Mouse (Mus musculus) NIH3T3 (cell line): ENCODE data around the gene Rassf2.
A peak's percentile ranks its signal among the peaks of the same experiment; 100 is the strongest.

Source experiments
- DNase-seq: peaks from one replicate; pipeline ENCODE4 v3.0.0-alpha.2; 2012; ENCODE audit warnings: low read depth

Gene Rassf2

DNA sequence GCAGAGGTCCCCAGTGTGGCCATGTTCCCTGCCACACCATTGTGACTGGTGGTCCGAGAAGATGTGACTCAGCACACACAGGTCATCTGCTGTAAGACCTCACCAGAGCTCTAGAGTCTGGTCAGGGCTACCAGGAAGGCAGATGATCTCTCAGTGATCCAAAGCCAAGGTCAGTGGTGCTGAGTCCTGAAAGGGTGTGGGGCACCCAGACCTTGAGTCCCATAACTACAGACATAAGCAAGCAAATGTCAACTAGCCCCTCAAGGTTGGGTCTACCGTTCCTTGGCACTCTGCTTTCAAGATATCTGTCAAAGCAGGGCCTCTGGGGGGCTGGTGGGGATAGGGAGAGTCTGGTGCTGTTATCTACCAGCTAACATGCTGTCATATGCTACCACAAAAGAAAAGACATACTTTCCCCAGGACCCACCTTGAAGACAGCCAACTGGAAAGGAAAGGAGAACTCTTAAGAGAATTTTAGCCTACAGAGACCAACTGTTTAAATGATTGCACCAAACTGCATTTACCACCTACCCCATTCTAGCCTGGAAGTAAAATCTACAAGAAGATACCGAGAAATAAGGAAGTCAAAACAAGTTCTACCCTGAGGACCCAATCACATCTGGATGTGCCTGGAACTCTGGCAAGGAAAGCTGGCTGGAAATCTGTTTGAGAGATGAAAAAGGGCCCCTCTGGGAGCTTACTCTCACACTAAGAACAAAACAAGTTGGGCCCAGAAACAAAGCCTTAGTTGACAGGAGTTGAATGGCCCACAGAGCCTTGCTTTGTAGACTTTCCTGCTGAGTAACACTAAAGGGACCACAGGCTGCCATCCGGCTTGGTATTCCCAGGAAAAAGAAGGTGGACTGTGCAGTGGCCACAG lies 4.8 kb upstream of the Rassf2 start:
- DNase-seq: no peak

DNA sequence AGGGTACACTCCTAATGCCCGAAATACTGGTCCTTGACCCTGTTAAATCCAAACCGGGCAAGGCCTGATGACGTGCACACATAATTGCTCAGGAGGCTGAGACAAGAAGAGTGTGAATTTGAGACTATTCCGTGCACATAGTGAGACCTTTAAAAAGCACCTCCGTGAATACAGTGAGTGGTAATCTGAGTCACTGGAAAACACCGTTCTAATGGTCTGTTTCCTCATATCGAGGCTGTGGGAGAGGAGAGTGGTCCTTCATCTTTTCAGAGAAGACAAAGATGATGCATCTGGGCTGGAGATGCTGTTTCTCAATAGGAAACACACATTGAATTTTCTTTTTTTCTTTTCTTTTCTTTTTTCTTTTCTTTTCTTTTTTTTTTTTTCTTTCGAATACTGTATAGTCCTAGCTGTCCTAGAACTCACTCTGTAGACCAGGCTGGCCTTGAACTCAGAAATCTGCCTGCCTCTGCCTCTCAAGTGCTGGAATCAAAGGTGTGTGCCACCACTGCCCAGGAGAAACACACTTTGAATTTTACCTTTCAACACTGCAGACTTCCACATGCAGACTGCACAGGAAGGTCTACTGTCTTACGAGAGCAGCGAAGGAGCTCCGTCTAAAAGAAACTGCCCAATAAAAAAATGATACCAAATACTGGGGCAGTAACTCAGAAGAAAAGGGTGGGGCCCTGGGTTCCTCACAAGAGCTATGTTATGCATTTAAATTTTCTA lies 1.5 kb upstream of the Rassf2 start:
- DNase-seq: no peak

DNA sequence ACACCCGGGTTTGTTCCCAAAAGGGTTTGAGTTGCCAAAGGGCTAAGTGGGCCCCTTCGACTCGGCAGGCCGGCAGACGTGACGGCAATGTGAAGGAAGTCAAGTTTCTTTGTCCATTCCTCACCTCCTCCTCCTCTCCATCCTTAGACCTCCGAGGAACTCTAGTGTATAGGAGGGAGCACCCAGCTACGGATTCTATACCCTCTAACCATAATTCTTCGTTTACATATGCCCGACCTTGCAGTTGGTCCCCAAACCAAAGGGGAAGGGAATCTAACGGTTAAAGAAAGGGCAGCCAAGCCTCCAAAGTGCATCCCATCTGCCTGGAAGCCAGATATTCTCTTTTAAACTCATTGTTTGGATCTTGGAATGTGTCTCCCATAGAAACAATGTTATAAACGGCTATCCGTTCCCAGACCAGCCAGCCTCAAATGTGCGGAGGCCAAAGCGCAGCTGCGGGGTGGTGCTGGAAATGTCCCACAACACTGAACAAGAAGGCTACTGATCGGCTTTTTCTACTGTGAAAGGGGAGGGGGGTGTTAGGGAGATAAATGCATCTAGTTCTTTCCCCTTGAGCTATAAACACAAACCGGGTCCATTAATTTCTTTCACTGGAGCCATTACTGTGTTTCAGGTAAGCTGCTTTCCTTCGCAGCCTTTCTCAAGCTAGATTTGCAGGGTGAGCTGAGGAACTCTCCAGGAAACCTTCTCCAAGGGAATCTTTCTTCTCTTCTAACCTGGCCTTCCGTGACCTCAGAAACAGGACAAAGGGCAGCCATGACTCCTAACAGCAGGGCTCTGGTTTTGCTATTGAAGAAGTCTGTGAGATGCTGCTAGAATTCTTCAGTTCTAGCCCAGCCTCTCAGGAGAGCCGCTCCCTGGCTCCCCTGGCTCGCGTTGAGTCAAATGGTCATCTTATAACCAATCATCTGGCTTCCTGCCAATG lies 633 bp upstream of the Rassf2 start:
- DNase-seq: peak; percentile 61

DNA sequence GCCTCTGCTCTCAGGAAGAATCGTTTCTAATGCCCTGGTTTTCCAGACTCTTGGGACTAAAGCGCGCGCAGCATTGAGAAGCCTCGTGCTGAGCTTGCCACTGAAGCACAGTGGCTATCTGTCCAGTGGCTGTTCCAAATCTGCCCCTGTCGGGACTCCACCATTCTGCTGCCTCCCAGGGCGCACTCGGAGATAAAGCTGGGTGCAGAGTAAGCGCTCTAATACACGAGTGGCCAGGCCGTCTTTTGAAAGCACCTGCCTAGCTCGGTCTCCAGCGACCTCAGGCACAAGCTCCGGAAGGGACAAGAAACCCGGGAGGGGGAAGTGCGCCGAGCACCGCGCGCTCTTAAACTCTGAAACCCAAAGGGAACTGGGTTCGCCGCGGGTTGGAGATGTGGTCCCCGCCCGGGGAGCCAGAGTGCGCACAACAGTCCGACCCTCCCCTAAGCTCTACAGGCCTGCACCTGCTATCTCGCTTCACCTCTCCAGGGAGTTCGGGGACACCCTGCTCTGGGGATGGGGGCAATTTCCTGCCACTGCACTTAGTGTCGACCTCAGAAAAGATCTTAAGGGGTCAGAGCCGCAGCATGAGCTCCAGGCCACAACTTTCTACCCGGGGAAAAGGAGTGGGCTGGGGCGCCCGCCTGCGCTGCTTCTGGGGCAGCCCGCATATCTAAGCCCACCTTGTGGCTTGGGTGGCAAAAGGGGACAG lies 1.0 kb downstream of the Rassf2 start:
- DNase-seq: peak; percentile 38

DNA sequence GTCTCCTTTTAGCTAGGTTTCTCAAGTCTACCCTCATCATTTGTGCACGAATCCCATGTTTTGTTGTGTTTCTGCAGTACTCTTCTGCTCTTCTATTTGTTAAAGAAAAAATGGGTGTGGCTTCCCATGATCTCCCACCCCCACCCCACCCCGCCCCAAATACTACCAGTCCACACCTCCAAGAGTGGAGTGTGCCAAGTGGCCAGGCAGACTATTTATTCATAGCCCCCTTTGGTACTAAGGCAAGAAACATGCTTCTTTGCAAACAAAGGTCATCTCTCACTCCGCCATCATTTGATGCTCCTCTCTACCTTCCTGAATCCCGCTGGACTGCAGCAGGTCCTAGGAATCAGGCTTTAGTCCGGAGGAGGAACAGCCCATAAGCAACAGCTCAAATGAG lies 2.0 kb downstream of the Rassf2 start:
- DNase-seq: peak; percentile 52

DNA sequence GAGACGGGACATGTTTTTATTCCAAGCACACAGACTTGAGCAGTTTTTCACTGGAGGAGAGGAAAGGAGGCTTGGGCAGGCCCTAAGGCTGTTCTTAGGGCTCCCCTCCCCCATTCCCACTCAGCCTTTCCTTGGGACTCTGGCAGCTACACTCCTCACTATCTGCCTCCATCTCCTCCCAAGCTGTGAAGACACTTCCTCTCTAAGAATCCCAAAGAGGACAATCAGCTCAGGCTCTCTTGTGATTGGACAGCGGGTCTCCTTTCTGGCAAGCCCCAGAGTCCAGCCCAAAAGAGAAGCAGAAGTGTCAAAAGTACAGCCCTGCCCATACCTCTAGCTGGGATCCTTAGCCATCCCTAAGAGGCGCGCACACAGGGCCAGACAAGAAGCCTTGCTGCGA lies 2.7 kb downstream of the Rassf2 start:
- DNase-seq: peak; percentile 55

DNA sequence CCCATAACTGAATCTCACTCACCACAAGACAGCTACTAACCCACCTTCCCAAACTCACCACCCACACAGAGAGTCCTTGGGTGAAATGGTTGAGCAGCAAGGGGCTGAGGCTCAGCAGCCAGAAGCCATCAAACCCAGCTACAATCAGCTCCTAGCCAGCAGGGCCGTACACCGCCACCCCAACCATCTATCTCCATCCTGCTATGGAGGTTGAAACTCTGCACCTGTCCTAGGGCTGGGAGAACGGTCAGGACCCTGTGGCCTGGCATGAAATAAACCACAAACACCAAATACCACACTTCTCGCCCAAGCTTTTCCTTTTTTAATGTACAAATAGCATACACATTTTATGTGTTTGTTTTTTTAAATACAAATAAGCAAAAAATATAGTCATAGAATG lies 6.0 kb downstream of the Rassf2 start:
- DNase-seq: no peak

DNA sequence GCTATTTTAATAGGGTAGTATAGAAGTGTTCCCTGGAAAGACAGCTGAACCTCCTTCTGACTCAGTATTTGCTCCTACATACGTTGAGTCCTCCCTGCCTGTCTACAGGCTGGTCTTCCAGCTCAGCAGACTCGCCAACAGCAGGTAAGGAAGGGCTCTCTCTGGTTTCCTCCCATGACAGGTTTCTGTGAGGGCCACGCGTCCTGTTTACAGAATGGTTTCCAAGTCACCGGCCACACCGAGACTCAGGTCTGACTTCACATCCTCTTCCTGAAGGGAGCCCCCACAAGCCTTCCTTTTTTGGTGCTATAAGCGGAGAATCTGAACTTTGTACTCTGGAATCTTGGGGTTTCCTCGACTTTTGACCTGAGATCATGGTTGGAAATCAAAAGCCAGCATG lies 7.4 kb downstream of the Rassf2 start:
- DNase-seq: no peak

DNA sequence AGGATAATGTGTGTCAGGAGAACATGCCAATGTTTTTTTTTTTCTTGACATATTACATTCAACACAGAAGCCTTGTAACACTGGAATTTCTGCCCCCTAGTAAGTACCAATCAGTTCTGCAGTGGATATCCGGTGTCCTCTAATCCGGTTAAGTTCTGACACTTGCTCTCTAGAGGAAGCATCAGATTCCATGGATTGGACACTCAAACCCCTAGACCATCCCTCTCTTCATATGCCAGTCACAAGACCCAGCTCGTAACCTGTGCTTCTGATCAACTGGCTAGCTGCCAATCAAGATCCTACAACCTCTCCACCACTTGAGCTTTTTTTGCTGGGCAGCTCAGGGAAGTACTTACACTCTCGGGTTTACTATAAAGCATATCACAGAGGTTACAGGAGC lies 8.4 kb downstream of the Rassf2 start:
- no peak for DNase-seq

DNA sequence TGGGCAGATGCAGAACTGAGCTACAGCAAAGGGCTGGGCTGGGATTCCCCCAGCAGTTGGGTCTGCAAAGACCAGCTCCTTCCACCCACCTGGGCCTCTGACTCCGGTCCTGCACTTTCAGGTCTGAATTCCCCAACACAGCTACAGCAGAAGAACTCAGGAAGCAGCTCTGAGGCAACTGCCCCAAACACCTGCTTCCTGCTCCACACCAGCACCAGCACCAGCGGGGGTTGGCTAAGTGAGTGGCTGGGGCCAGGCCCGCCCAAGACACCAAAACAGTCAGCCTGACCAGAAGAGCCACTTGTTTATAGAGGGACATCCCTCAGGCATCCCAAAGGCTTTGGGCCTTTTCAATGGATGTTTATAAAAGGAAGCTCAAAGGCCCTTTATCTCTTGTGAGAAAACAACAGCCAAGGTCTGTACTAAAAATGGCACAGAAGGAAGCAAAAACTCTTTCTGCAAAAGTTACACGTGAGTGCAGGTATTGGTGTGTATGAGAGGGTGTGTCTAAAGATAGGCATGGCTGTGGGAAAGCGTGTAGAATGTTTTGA lies 9.0 kb downstream of the Rassf2 start:
- DNase-seq: no peak

DNA sequence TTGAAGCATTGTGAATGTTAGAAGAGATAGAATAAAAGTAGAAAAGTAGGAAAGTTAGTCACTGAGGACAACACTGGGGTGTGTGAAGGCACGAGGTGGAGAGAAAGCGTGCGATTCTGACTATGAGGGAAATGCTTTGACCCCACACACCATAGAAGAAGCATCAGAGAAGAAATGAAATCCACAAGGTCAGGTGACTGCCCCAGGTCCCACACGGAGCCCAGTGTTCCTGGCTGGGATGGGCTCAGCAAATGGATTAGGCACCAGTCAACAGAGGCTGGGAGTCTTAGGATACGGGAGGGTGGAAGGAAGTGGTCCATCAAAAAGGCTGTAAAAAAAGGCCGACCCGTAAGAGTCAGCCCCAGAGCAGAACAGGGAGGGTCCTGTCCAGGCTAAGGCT lies 9.6 kb downstream of the Rassf2 start:
- no peak for DNase-seq

DNA sequence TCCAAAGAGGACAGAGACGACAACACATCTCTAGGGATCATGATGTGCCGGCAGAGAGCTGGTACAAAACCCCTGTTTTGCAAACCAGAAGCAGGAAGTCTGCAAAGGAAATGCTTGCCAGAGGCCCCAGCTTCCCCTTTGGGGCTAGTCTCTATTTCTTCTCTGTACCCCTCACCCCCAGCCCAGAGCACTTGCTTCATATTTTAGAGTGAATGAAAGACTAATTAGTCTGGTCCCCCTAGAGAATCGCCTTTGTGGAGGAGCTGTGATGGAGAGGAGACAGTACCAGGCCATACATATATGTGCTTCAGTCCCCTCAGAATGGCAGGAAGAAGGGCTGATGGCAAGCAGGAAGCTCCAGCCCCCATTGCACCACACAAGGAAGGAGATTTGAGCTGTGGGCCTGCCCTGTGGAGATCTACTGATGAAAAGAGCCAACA lies 10.7 kb downstream of the Rassf2 start:
- no peak for DNase-seq

DNA sequence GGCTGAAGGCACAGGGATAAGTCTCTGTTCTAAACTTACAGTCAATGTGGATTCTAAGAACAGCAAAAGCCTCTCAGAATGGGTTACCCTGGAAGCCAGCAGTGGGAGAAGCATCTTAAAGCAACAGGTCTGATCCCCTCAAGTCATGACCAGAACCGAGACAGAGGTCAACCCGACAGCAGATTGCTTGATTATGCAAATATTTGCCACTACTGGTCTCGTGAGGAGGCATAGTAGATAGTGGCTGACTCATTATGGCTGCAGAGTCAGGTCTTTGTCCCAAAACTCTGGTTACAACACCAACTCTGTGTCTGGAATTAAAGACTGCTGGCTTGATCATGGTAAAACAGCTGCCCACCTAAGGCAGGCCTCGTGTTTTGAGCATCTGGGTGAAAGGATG lies 11.9 kb downstream of the Rassf2 start:
- no peak for DNase-seq

DNA sequence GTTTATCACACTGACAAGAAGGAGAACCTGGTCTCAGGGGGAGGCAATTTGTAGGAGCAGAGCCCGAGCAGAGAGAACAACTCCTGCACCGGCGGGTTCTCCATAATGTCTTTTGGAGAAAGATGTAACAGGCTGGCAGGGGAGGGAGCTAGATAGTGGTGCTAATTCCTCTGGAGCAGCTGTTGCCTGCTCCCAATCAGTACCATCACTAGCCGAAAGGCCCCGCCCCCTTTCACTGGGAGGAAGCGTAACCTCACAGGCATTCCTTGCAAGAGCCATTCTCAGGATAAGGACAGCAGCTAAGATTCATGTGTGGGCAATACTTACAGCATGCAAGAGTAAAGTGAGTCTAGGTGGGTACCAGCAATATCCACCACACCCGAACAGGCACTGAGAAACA lies 12.4 kb downstream of the Rassf2 start:
- peak; percentile 46 for DNase-seq

DNA sequence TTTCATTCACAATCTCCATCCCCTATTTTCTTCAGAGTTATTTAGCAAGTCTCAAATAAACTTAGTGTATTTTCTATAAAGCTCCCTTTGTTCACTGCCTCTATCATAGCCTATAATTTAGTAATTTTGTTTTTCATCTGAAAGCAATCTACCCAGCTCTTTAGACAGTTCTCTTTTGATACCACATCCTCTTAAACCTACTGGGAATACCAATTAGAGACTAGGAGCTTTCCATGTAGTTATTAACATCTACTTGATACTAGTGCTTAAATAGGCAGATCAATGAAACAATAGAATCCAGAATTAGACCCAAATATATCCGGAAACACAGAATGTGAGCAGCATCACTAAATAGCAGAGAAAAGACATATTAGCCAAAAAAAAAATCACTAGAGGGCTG lies 14.0 kb downstream of the Rassf2 start:
- no peak for DNase-seq

DNA sequence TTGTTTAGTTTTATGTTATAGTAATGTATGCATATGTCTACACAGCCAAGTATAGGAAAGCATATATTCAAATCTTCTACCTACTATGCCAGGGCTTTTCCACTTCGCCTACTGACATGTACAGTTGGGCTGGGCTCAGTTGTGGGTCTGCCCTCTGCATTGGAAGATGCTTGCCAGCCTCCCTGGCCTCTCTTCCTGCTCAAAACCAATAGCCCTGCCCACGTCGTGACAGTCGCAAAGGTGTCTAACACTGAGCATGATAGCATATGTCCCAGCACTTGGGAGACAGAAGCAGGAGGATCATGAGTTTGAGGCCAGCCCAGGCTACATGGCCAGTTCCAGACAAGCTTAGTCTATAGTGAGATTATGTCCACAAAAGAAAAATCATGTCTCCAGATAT lies 16.9 kb downstream of the Rassf2 start:
- no peak for DNase-seq

DNA sequence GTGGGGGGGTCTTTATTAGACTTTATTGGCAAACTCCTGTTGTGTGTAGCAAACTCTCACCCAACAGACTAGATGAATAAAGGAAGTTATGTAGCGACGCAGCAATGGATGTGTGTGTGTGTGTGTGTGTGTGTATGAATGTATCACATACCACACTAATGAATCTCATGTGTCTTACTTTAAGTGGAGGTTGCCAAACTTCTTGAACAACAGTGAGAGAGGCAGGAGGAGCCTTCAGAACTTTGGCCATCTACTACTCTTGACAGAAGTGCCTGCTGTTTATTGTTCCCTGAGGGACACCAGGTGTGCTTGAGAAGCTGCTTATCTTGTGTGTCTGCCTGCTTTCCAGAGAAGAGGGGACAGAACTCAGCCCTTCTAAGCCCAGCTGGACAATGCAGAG lies 19.3 kb downstream of the Rassf2 start:
- peak; percentile 69 for DNase-seq

DNA sequence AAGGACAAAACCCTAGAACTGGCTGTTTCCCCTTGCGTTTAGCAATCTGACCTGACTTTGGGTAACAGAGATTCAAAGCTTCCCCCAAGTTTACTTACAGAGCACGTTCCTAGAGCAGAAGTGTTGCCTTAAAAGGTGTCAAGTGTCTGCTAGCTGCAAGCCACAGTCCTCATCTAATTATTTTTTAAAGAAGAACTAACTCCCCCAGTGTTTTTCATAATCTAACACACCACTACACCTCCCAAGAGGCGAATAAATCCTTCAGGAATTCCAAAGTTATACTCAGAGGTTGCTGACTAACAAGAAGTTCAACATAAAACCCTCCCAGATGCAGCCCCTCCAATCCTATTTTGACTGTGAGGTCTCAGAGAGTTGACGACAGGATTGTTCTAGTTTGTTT lies 21.9 kb downstream of the Rassf2 start:
- DNase-seq: peak; percentile 92

DNA sequence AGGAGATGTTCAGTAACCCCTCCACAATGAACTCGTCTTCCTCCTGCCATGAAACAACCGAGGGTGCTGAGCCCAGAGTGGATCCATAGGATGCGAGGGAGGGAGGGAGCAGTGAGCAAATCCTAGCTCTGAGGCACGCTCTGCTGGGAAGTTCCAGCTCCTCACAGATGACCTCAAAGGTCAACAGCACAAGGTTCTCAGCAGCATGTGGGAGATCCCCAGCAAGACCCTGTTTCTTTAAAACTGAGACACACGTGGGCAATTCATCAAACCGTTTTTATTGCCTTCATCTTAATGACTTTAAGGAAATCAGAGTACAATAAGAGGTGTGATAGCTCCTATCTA lies 22.6 kb downstream of the Rassf2 start:
- peak; percentile 44 for DNase-seq

DNA sequence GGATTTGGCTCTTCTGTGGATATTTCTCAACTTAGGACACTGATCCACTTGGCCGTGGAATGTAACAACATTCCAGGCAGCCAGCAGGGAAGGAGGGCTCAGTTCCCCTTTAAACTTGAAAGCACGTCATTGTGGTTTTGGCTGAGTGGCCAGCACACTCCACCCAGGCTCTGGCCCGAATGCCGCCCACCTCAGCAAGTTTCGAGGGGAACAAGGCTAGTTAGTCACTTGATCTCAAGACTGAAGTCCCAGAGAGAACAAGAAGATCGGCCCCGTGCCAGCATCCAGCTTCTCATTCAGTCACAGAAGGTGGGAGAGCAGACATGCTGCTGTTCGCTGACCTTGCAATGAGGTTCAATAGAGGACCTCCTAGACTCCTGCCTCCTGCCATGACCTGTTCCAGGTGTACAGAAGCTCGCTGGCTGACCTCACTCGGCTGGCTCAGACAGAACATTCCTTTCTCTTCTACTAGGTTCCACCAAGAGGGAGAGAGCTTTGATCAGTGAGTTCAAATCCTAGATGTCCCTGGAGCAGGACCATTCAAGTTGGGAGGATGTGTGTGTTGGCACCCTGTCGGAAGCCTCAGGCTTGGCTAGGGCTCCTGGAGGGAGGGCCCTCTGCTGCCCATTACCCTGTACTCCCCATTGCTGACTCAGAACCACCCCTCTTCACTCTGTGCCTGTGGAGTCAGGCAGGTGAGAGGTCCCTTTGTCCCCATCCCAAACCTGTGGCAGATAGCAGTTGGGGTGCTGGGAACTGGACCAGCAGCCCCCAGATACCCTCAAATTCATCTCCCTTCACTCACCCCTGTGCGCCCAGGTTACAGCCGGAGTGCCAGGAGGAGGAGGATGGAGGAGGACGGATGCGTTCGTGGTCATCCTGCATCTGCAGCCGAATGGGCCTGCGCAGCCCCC lies 23.2 kb downstream of the Rassf2 start:
- DNase-seq: peak; percentile 99
